Mouse (Mus musculus) heart, adult 2 months (tissue): ENCODE measurements at regions not wholly inside any gene's neighbourhood (a gene's known extent, or its start where the extent isn't known, plus 50 kb on each side); places are given as distances from the start of the nearest gene placed in this dataset.

Experiments used
- CTCF ChIP-seq: fragments of 200-600 bp; IDR thresholded peaks from 2 replicates; pipeline ENCODE4 v1.8.1; 2022; ENCODE audit warnings: antibody characterized with exemption, mild to moderate bottlenecking, moderate library complexity
- EP300 ChIP-seq: fragments of 200-500 bp; IDR thresholded peaks from 2 replicates; pipeline ENCODE4 v1.6.1; 2011; ENCODE audit warnings: low read depth, low read length, control low read depth; ENCODE audit not compliant: insufficient read depth
- POLR2A ChIP-seq: fragments of 200-500 bp; IDR thresholded peaks from 2 replicates; pipeline ENCODE4 v1.6.1; 2011; ENCODE audit warnings: mild to moderate bottlenecking, low read depth, low read length, control low read depth; ENCODE audit not compliant: insufficient read depth

GRCm38 (mm10) chr4:99376911-99377310, 81.2 kb downstream of the Gm12689 start:
- TF ChIP-seq CTCF (no peak), EP300 (no peak), POLR2A (no peak)
